ENCODE assay signal across 8 mouse cellular contexts in the genomic region with DNA sequence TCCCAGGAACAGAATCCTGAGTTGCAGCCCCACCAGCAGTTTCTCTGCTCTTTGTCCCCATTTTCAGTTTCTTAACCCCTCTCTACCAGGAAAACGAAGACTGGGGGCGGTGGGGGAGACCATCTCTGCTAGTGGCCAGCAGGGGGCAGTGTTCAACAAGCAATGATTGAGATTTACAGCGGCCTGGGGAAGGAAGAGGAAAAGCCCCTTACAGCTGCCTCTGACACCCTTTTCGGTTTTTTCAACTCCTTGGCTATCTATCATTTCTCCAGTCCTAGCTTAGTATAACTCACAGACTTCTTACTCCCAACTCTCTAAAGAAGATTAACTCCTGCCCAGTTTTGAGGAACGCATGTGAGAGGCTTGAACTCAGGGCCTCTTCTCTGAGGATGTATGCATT. TPM values are rescaled to one million over a fixed set of nuclear protein-coding genes. Genes with fewer than 3 reads are reported as not detected.
DNase-seq lines count a peak whose midpoint lies in the region; ATAC-seq and TF ChIP-seq lines count a peak whose summit lies in the region.

No protein-coding gene starts in this region.

- peak; percentile 76 for TF ChIP-seq CTCF in cortical plate, adult 2 months (IDR thresholded peaks at IDR 0.05; ENCODE audit: extremely low read depth, insufficient read depth, low read length)

- peak; percentile 64 to 70 for DNase-seq in CD8-positive naive resting alpha-beta T cell, adult 2 months (ENCODE audit: low read depth in 2 of 2, low spot score in 2 of 2)
- peak; percentile 43 to 46 for DNase-seq in gastrocnemius, postnatal 36 days
- DNase-seq in kidney, adult 11 months = peak; percentile 22
- peak; percentile 70 to 74 for DNase-seq in thymus, postnatal 36 days

- 17% methylated on average over 5 of the region's 5 CpGs for WGBS in liver, embryonic 16.5 days (ENCODE audit: insufficient replicate concordance)
- 5% methylated on average over 5 of the region's 5 CpGs for WGBS in neural tube, embryonic 15.5 days

- H3K4me3 ChIP-seq in cortical plate, adult 2 months (ENCODE audit: insufficient read depth, low read length) = no peak overlapping the region
- no peak overlapping the region for H3K4me3 ChIP-seq in liver, embryonic 16.5 days (ENCODE audit: low read depth, low read length)
- H3K4me3 ChIP-seq in neural tube, embryonic 15.5 days (replicated peaks) = no peak overlapping the region

- no peaks in the 10 kb centered on the region; the same call in 1 of the 2 replicates for H3K27me3 ChIP-seq in liver, embryonic 16.5 days (ENCODE audit: control insufficient read depth, insufficient read depth, low read depth, low read length)
- H3K27me3 ChIP-seq in neural tube, embryonic 15.5 days (replicated peaks) = no peaks in the 10 kb centered on the region

- no peak for TF ChIP-seq POLR2A in cortical plate, adult 2 months (IDR thresholded peaks at IDR 0.05; ENCODE audit: extremely low read depth, insufficient read depth, low read length)

- H3K9me3 ChIP-seq in liver, embryonic 16.5 days (replicated peaks; ENCODE audit: control insufficient read depth, low read length) = no peaks in the 10 kb centered on the region
- H3K9me3 ChIP-seq in neural tube, embryonic 15.5 days (replicated peaks) = no peaks in the 10 kb centered on the region

- ATAC-seq in activated CD4-positive, CD25-positive, alpha-beta regulatory T cell, adult 4 months = peak; percentile 79
- 0 out of 2 replicates have a peak, but pooled peaks have one; percentile 11 for ATAC-seq in liver, embryonic 16.5 days (ENCODE audit: low read depth)
- peak; percentile 53; the same call in 1 of the 2 replicates for ATAC-seq in neural tube, embryonic 15.5 days (ENCODE audit: low FRiP score)

- H3K4me2 ChIP-seq in liver, embryonic 16.5 days (ENCODE audit: low read depth, low read length) = no peak overlapping the region
- no peak overlapping the region for H3K4me2 ChIP-seq in neural tube, embryonic 15.5 days

- intact Hi-C loops in gastrocnemius, postnatal 36 days (cut with DNase I) = loop anchor here (5.0 kb wide), 2 partner anchors 275 to 310 kb away; no protein-coding TSS in a partner anchor

- no peaks in the 10 kb centered on the region for H3K4me1 ChIP-seq in cortical plate, adult 2 months (ENCODE audit: control insufficient read depth, insufficient read depth, low read length)
- H3K4me1 ChIP-seq in liver, embryonic 16.5 days (ENCODE audit: control insufficient read depth, low read depth, low read length) = no peaks in the 10 kb centered on the region
- H3K4me1 ChIP-seq in neural tube, embryonic 15.5 days = peaks cover 17% of the 10 kb centered on the region

- no peak overlapping the region for H3K27ac ChIP-seq in cortical plate, adult 2 months (ENCODE audit: insufficient read depth, low read length)
- H3K27ac ChIP-seq in liver, embryonic 16.5 days (ENCODE audit: low read length) = no peak overlapping the region
- no peak overlapping the region for H3K27ac ChIP-seq in neural tube, embryonic 15.5 days (replicated peaks)

- no peak overlapping the region for H3K9ac ChIP-seq in liver, embryonic 16.5 days (ENCODE audit: low read depth, low read length)
- no peak overlapping the region for H3K9ac ChIP-seq in neural tube, embryonic 15.5 days (replicated peaks)

- no peaks in the 10 kb centered on the region for H3K36me3 ChIP-seq in liver, embryonic 16.5 days (ENCODE audit: control insufficient read depth, insufficient read depth)
- no peaks in the 10 kb centered on the region for H3K36me3 ChIP-seq in neural tube, embryonic 15.5 days

RNA-seq across cellular contexts. Expression of a gene that starts 10.4 kb away (rescaled TPM):
- polyA plus RNA-seq in activated CD4-positive, CD25-positive, alpha-beta regulatory T cell, adult 4 months (2017; shearing (Covaris generic)) = not detected
- polyA plus RNA-seq in cortical plate, adult 2 months (2012; rRNA removed) = 0.52 and 0.57 TPM in 2 replicates
- not detected for total RNA-seq in gastrocnemius, postnatal 36 days (2021)
- not detected in 2 replicates for polyA plus RNA-seq in liver, embryonic 16.5 days (2015; fragmentation: Nextera tagmentation; extraction: Ambion mirVana)
- 2.2 and 2.6 TPM in 2 replicates for polyA plus RNA-seq in neural tube, embryonic 15.5 days (2015; fragmentation: Nextera tagmentation; extraction: Ambion mirVana)

RNA-seq across cellular contexts. Expression of a gene that starts 18.7 kb away (rescaled TPM):
- 1 to 10 TPM in 1 of 2 experiments, under 1 TPM in 1; 0.62 to 1.0 TPM for polyA plus RNA-seq in activated CD4-positive, CD25-positive, alpha-beta regulatory T cell, adult 4 months (2017; shearing (Covaris generic))
- polyA plus RNA-seq in cortical plate, adult 2 months (2012; rRNA removed) = 7.5 and 8.7 TPM in 2 replicates
- total RNA-seq in gastrocnemius, postnatal 36 days (2021) = 1 to 10 TPM; 1.4 TPM
- 0.41 and 0.57 TPM in 2 replicates for polyA plus RNA-seq in liver, embryonic 16.5 days (2015; fragmentation: Nextera tagmentation; extraction: Ambion mirVana)
- 37.3 and 40.1 TPM in 2 replicates for polyA plus RNA-seq in neural tube, embryonic 15.5 days (2015; fragmentation: Nextera tagmentation; extraction: Ambion mirVana)

RNA-seq across cellular contexts. Expression of a gene that starts 35.4 kb away (rescaled TPM):
- polyA plus RNA-seq in activated CD4-positive, CD25-positive, alpha-beta regulatory T cell, adult 4 months (2017; shearing (Covaris generic)) = 100 to 1,000 TPM in 1 of 2 experiments, 10 to 100 TPM in 1; 84.6 to 111 TPM
- polyA plus RNA-seq in cortical plate, adult 2 months (2012; rRNA removed) = 104 and 105 TPM in 2 replicates
- total RNA-seq in gastrocnemius, postnatal 36 days (2021) = 10 to 100 TPM; 67.9 to 80.5 TPM
- polyA plus RNA-seq in liver, embryonic 16.5 days (2015; fragmentation: Nextera tagmentation; extraction: Ambion mirVana) = 75.9 and 82.2 TPM in 2 replicates
- polyA plus RNA-seq in neural tube, embryonic 15.5 days (2015; fragmentation: Nextera tagmentation; extraction: Ambion mirVana) = 174 and 182 TPM in 2 replicates

RNA-seq across cellular contexts. Expression of a gene that starts 35.7 kb away (rescaled TPM):
- 100 to 1,000 TPM in 1 of 2 experiments, 10 to 100 TPM in 1; 97.2 to 108 TPM for polyA plus RNA-seq in activated CD4-positive, CD25-positive, alpha-beta regulatory T cell, adult 4 months (2017; shearing (Covaris generic))
- polyA plus RNA-seq in cortical plate, adult 2 months (2012; rRNA removed) = 89.5 and 90.6 TPM in 2 replicates
- total RNA-seq in gastrocnemius, postnatal 36 days (2021) = 10 to 100 TPM; 25.1 to 28.8 TPM
- 39.5 and 42.9 TPM in 2 replicates for polyA plus RNA-seq in liver, embryonic 16.5 days (2015; fragmentation: Nextera tagmentation; extraction: Ambion mirVana)
- 100 and 109 TPM in 2 replicates for polyA plus RNA-seq in neural tube, embryonic 15.5 days (2015; fragmentation: Nextera tagmentation; extraction: Ambion mirVana)

Comparison
In these comparisons a context has a peak if more than half of its experiments do, and no peak if none do; other contexts are left out.
1. DNase-seq: peak in every context shown above with its lines; median percentile 72 in thymus, postnatal 36 days; 67 in CD8-positive naive resting alpha-beta T cell, adult 2 months; 44 in gastrocnemius, postnatal 36 days; 22 in kidney, adult 11 months.
2. ATAC-seq: peak in every context shown above with its lines; median percentile 79 in activated CD4-positive, CD25-positive, alpha-beta regulatory T cell, adult 4 months; 53 in neural tube, embryonic 15.5 days; 11 in liver, embryonic 16.5 days.